Mouse (Mus musculus): Measurements from ENCODE around the gene Dok7. TPM values are rescaled to one million over a fixed set of nuclear protein-coding genes. Genes with fewer than 3 reads are reported as not detected.

Gene Dok7
- not detected for polyA plus RNA-seq (2017; shearing (Covaris generic))

DNA sequence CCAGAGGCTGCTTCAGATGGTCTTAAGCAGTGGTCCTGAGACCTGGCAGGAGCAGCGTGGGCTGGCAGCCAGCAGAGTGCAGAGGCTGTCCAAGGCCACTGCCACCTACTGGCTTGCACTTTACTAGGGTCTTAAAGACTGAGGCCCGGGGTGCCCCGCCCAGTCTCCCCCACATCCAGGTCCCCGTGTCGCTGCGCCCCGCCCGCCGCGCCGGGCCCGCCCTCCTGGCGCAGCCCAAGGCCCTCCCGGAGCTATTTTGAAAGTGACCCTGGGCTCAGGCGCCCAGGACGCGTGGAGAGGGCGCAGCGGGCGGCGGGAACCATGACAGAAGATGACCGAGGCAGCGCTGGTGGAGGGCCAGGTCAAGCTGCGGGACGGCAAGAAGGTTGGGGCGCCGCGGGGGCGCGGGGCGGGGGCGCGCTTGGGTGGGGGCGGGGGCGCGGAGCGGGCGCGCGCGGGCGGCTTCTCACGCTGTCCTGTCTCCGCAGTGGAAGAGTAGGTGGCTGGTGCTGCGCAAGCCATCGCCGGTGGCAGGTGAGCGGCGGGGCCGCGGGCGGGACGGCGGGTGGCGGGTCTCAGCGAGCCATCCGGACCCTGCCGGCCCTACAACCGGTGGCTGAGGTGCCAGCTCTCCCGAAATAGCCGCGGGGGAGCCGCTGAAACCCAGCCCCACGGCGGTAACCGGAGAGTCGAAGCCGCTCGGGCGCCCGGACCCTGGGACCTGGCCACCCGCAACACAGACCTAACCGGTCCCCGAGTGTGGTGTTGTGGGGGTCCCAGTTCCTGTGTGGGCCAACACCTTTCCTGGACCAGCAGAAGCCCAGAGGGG is at the start of gene Dok7:
Dok7 (plus strand) TSS at position 163 of the 829 bp plus-strand sequence.

DNA sequence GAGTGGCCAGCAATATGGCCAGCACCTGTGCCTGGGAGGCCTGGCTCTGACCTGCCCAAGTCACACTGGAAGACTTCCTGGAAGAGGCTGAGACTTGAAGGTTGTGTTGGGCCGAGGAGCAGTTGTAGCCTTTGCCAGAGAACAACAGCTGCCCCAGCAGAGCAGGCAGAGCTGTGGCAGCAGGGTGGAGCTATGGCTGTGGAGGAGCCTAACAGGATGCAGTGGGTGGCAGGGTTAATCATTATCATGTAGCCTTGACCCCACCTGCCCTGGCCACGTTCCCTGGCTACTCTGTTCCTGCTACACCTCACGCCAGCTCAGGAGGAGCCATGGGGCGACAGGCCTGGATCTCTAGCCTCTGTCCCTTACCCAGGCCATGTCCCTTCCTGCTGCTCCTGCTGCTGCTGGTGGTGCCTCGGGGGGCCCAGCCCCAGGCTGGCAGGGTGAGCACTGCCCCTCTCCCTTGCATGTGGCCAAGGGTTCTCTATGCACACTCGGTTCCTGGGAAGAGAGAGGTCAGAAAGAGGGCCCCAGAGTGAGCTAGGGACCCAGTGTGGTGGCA is 15.2 kb upstream of the Dok7 start, which contains the start of gene Hgfac:
Hgfac (plus strand) TSS at position 242 of the 562 bp plus-strand sequence.

DNA sequence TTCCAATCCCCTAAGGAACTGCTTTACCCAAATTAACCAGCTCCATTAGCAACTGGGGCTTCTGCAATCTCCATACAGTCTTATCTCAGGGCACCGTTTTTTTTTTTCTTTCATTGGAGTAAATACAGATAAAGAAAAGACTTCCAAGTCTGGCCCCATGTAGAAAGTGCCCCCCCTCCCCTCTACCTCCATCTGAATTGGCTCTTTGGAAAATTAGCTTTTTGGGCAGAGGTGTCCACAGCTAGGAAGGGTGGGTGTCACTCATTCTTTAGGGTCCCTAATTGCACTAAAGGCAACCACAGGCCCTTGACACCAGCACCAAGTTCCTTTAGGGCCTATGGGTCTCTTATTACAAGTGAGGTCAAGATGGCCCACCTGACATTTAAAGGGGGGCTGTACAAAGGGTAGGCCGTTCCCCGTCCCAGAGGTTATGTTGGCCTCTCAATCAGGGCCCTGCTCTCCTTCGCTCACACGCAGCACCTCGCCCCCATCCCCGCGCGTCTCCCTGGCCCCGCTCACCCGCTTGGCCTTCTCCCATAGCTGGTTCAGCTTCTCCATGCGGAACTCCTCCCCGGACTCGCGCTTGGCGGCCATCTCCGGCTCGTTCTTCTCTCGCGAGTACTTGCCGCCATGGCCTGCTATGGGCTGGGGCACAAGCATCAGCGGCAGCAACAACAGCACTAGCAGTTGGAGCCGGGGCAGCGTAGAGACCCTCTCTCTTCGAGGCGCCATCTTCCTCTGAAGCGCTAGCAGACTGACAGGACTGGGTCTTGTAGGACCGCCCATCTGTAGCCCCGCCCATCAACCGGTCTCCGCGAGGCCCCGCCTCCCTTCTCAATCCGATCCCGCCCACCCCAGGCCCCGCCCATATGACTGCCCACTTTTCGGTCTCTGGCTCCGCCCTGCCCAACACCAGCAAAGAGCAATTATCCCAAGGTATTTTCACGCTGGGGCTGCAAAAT is 48.7 kb downstream of the Dok7 start, which contains the start of gene Lrpap1:
Lrpap1 (minus strand) TSS at position 807 of the 962 bp plus-strand sequence.

Other genes with a start within 250 kb of the Dok7 start
- gene Msantd1, start 148.8 kb upstream of the Dok7 start, polyA plus RNA-seq (2017; shearing (Covaris generic)) = under 1 TPM; 0.23 to 0.25 TPM
- gene Rgs12, start 107.3 kb upstream of the Dok7 start, polyA plus RNA-seq (2017; shearing (Covaris generic)) = 10 to 100 TPM in 1 of 2 experiments, 1 to 10 TPM in 1; 7.4 to 13.4 TPM
- gene Hgfac, start 15.3 kb upstream of the Dok7 start, polyA plus RNA-seq (2017; shearing (Covaris generic)) = 1 to 10 TPM; 2.3 to 6.4 TPM
- 10 to 100 TPM; 69.2 to 75.4 TPM for gene Lrpap1, start 49.0 kb downstream of the Dok7 start, polyA plus RNA-seq (2017; shearing (Covaris generic))
- under 1 TPM in 1 of 2 experiments, not detected in 1; 0.18 TPM for gene Adra2c, start 221.6 kb downstream of the Dok7 start, polyA plus RNA-seq (2017; shearing (Covaris generic))